Mouse (Mus musculus): ENCODE measurements at regions not wholly inside any gene's neighbourhood (a gene's known extent, or its start where the extent isn't known, plus 50 kb on each side); places are given as distances from the start of the nearest gene placed in this dataset.

- no peak for TF ChIP-seq CTCF (IDR thresholded peaks at IDR 0.05; ENCODE audit: borderline replicate concordance, control insufficient read depth, extremely low read depth, insufficient read depth, low read length, poor library complexity)
- TF ChIP-seq POLR2A (IDR thresholded peaks at IDR 0.05; ENCODE audit: control insufficient read depth, extremely low read depth, insufficient read depth, low read length, poor library complexity), result no peak
Measured at GRCm38 (mm10) chr7:111256199-111256598, 173.4 kb upstream of the Eif4g2 start.

Measured in thymus, adult 2 months (tissue).